Mouse (Mus musculus): ENCODE data around the gene Armc2.

Gene Armc2

GRCm38 (mm10) chr10:41907473-41907872 is 110.8 kb downstream of the Armc2 start:
- no peak for DNase-seq (ENCODE audit: low read depth)

- DNase-seq (ENCODE audit: low read depth), result no peak
Measured at GRCm38 (mm10) chr10:41901864-41902263, 116.4 kb downstream of the Armc2 start.

- no peak for DNase-seq (ENCODE audit: low read depth)
Measured at GRCm38 (mm10) chr10:41901456-41901855, 116.8 kb downstream of the Armc2 start.

- DNase-seq (ENCODE audit: low read depth), result no peak
Measured at GRCm38 (mm10) chr10:41896865-41897264, 121.4 kb downstream of the Armc2 start.

- peak; percentile 14 for DNase-seq (ENCODE audit: low read depth)
Measured at GRCm38 (mm10) chr10:41896425-41896824, 121.8 kb downstream of the Armc2 start.

DNA sequence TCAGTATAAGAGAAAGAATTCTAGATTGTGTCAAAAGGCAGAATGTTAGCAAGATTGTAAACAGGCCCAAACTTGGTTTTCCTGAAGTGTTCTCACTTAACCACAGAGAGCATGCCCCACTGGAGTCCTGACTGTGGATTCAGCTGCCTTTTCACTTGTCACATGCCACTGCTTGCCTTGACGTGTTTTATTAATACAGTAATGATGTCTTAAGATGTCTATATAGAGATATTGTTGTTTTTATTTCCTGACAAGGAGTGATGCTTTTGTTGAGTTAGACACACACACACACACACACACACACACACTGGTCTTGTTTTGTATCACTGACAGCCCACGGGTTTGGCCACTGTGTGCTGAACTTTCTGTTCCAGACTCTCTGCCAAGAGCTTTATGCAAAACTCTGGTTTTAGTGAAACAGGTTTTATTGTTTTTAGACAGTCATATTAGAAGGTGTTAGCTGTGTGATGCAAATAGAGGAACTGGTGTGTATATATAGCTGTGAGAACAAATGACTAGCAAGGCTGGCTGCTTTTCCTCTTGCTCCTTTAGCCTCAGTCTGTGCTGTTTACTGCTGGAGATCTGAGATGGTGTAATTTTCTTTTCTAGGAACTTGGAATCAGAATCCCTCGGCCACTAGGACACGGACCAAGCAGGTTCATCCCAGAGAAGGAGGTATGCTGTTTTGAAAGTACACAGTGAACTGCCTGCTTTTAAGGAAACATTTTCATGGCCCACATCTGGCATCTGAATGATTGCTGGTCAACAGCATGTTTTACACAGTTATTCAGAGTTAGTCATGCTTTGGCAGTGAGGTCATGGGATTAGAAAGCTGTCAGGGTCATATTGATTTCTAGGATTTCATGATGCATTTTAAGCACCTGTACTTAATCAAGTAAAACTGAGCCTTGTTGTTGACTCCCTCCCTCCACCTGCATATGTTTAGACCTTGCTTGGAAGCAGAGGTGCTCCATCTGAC is 124.5 kb downstream of the Armc2 start:
- DNase-seq (ENCODE audit: low read depth), result peak; percentile 25

- DNase-seq (ENCODE audit: low read depth), result no peak
Measured at GRCm38 (mm10) chr10:41891312-41891711, 126.9 kb downstream of the Armc2 start.

DNA sequence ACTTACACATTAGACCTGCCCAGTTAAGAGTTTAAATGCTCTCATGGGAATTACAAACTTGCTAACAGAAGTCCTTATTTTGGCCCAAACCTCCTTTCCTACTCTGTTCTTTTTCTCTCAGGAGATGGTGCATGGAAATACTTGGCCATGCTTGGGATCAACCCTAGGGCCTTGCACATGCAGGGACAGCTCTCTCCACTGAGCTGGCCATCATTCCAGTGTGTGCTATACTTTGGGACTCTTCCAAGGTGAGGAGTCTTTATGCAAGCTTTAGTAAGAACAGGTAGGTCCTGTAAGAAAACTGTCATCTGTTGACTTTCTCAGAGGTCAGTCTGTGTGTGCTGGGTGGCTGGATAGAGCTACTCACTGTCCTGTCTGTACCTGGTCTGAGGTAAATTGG is 127.7 kb downstream of the Armc2 start:
- DNase-seq (ENCODE audit: low read depth), result no peak

GRCm38 (mm10) chr10:41889566-41889965 is 128.7 kb downstream of the Armc2 start:
- no peak for DNase-seq (ENCODE audit: low read depth)

DNA sequence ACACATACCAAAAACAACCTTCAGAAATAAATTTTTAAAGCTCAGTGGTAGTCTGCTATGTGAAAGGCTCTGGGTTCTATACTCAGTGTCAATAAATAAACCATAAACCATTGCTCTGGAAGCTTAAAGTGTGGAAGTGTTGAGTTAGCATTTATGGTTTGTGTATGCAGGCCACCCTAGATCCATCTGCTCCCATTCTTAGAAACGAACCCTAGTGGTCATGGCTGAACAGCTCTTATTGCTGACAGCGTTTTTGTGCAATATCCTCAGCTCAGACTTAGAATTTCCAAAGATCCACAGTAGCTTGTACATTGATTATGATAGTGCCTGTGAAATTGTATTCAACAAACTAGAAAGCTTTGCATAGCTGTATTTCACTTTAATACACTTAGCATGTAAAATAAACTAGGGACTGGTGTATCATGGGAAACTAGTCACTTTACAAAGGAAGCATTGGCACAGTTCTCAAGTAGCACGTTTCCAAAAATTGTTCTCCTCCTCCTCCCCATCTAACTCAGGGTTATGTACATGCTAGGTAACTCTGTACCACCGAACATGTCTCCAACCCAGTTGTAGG is 129.8 kb downstream of the Armc2 start:
- peak; percentile 85 for DNase-seq (ENCODE audit: low read depth)

GRCm38 (mm10) chr10:41887080-41887821 is 131.0 kb downstream of the Armc2 start:
- DNase-seq (ENCODE audit: low read depth), result peak; percentile 96

GRCm38 (mm10) chr10:41883741-41884575 is 134.3 kb downstream of the Armc2 start:
- DNase-seq (ENCODE audit: low read depth), result no peak

GRCm38 (mm10) chr10:41881438-41881837 is 136.8 kb downstream of the Armc2 start:
- no peak for DNase-seq (ENCODE audit: low read depth)

- no peak for DNase-seq (ENCODE audit: low read depth)
Measured at GRCm38 (mm10) chr10:41880777-41881176, 137.5 kb downstream of the Armc2 start.

DNA sequence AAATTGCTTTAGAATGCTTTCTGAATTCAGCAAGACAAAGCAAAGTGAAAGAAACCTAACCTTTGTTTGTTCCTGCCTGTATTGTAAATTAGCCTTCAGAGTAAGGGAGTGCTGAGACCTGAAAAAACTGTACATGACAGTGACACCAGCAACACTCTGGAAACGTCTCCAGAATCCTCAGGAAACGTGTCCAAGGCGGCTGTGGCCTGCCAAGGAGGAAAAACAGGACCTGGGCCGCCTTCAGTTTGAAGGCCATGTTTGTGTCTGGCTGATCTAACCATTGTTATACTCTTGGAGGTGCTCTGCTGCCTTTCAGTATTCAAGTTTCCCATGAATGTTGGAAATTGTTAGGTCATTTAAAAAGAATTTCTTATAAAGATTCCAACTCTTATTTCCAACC is 138.0 kb downstream of the Armc2 start:
- DNase-seq (ENCODE audit: low read depth), result no peak

DNA sequence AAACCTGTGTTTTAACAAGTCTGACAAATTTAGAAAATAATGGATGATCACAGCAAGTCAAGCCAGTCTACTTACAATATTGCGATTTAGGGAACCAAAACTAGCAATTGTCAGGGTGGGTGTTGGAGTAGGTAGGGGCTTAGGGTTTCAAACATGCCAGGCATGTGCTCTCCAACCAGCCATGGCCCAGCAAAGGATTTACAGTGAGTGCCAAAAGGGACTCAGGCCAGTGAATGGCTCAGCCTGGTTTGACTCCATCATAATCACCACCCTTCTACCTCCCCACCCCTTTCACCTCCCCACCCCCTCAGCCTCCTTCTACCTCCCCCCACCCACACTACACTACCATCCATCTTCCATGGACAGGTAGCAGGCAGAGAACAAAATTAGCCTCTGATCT is 138.6 kb downstream of the Armc2 start:
- DNase-seq (ENCODE audit: low read depth), result no peak

GRCm38 (mm10) chr10:41878344-41878743 is 139.9 kb downstream of the Armc2 start:
- no peak for DNase-seq (ENCODE audit: low read depth)

DNA sequence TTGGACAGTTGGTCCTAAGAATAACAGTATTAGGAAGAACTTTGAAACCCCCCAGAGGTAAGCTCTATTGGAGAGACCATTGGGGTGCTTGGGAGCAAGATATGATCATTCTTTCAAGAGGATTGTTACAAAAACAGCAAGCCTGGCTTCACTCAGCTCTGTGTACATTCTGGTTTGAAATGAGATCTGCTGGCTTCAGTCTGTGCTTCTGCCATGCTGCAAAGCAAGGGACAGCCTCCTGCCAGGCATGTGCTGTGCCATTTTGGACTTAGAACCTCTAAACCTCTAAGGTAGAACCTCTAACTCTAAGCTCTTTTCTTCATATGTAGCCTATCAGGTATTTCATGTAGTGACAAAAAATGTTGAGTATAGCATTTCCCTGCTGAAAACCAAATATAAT is 142.6 kb downstream of the Armc2 start:
- no peak for DNase-seq (ENCODE audit: low read depth)

GRCm38 (mm10) chr10:41871564-41871963 is 146.7 kb downstream of the Armc2 start:
- no peak for DNase-seq (ENCODE audit: low read depth)

DNA sequence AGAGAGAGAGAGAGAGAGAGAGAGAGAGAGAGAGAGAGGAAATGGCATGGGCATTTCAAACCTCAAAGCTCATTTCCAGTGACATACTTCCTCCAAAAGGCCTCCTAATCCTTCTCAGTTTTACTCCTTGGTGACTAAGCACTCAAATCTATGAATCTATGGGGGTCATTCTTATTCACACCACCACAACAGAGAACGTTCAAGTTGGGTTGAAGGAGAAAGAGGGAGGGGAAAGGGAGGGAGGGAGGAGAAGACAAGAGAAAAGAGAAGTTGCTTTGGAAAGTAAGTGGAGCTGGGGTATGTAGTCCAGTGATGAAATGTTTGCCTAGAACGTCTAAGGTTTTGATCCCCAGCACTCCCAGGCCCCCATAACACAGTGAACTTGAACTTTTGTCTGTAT is 148.1 kb downstream of the Armc2 start:
- DNase-seq (ENCODE audit: low read depth), result peak; percentile 84

- no peak for DNase-seq (ENCODE audit: low read depth)
Measured at GRCm38 (mm10) chr10:41867956-41868355, 150.3 kb downstream of the Armc2 start.

DNA sequence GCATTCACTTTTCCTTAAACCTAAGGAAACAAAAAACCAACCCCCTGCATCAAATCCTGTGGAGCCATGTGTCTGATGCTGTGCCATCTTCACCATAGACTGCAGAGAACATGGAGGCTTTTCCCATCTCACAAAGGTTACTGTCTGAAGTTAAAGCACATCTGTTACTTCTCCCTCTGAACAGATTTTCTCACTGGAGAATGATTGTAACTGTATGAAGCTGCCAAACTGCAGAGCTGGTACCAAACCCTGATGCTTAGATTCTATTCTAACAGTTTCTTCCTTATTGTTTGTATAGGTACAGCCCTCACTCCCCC is 151.4 kb downstream of the Armc2 start:
- DNase-seq (ENCODE audit: low read depth), result no peak
